Mouse (Mus musculus): Measurements from ENCODE around the gene Rasgrf1. TPM values are rescaled to one million over a fixed set of nuclear protein-coding genes. Genes with fewer than 3 reads are reported as not detected.

Rasgrf1 gene
- polyA plus RNA-seq (2014; fragmentation: Nextera tagmentation; extraction: Ambion mirVana), result 10.6 and 22.3 TPM in 2 replicates

- Histone ChIP-seq H3K9me3 (ENCODE audit: control insufficient read depth, low read length) (no peaks in the 10 kb centered on the region), H3K27me3 (ENCODE audit: control insufficient read depth, insufficient read depth, low read length) (peaks cover 51% of the 10 kb centered on the region), H3K4me1 (ENCODE audit: control insufficient read depth, insufficient read depth, low read length) (peaks cover 2% of the 10 kb centered on the region; the same call in 1 of the 2 replicates), H3K4me2 (ENCODE audit: low read depth, low read length) (peak within 1 kb of the TSS; percentile 76), H3K9ac (replicated peaks; ENCODE audit: low read depth, low read length) (peak within 1 kb of the TSS; percentile 47; the same call in 1 of the 2 replicates), H3K27ac (ENCODE audit: low read depth, low read length) (no peak within 1 kb of the TSS), H3K36me3 (ENCODE audit: control insufficient read depth, insufficient read depth, low read length) (no peaks in the 10 kb centered on the region), H3K4me3 (ENCODE audit: low read depth, low read length) (peak within 1 kb of the TSS; percentile 45)
- WGBS, result under 1% methylated on average over 62 of the region's 64 CpGs
- peak; percentile 85 for ATAC-seq (ENCODE audit: low read depth)
Measured at GRCm38 (mm10) chr9:89909131-89910010, at the start of gene Rasgrf1. Gene Rasgrf1 (plus strand): TSS chr9:89909908.

DNA sequence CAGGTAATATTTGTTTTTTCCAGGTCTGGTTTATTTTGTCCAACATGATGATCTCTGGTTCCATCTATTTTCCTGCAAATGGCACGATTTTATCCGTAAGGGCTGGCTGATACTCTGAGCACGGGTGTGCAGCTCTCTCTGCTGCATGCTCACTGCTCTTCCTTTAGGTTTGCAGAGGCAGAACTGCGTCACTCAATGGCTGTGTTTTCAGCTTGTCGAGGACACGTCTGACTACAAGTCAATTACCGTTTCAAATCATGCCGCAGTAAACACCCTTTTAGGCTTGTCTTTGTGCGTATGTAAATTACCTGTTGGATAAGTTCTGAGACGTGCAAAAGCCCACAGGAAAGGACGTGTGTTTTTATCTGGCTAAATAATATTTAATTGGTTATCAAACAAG lies 49.6 kb upstream of the Rasgrf1 start:
- Histone ChIP-seq H3K4me3 (ENCODE audit: low read depth, low read length) (no peak overlapping the region), H3K27me3 (ENCODE audit: control insufficient read depth, insufficient read depth, low read length) (no peaks in the 10 kb centered on the region), H3K9ac (replicated peaks; ENCODE audit: low read depth, low read length) (no peak overlapping the region), H3K36me3 (ENCODE audit: control insufficient read depth, insufficient read depth, low read length) (no peaks in the 10 kb centered on the region), H3K9me3 (ENCODE audit: control insufficient read depth, low read length) (no peaks in the 10 kb centered on the region), H3K4me1 (ENCODE audit: control insufficient read depth, insufficient read depth, low read length) (no peaks in the 10 kb centered on the region), H3K4me2 (ENCODE audit: low read depth, low read length) (no peak overlapping the region), H3K27ac (ENCODE audit: low read depth, low read length) (no peak overlapping the region)
- no peak for ATAC-seq (ENCODE audit: low read depth)
- 52% methylated on average over 11 of the region's 11 CpGs for WGBS

GRCm38 (mm10) chr9:89860584-89860983 lies 49.1 kb upstream of the Rasgrf1 start:
- H3K9ac ChIP-seq (replicated peaks; ENCODE audit: low read depth, low read length), result no peak overlapping the region
- H3K4me1 ChIP-seq (ENCODE audit: control insufficient read depth, insufficient read depth, low read length), result no peaks in the 10 kb centered on the region
- H3K27me3 ChIP-seq (ENCODE audit: control insufficient read depth, insufficient read depth, low read length), result no peaks in the 10 kb centered on the region
- no peak overlapping the region for H3K27ac ChIP-seq (ENCODE audit: low read depth, low read length)
- H3K4me2 ChIP-seq (ENCODE audit: low read depth, low read length), result no peak overlapping the region
- ATAC-seq (ENCODE audit: low read depth), result no peak
- no peak overlapping the region for H3K4me3 ChIP-seq (ENCODE audit: low read depth, low read length)
- H3K9me3 ChIP-seq (ENCODE audit: control insufficient read depth, low read length), result no peaks in the 10 kb centered on the region
- H3K36me3 ChIP-seq (ENCODE audit: control insufficient read depth, insufficient read depth, low read length), result no peaks in the 10 kb centered on the region
- 61% methylated on average over 6 of the region's 6 CpGs for WGBS

GRCm38 (mm10) chr9:89867141-89867540 lies 42.6 kb upstream of the Rasgrf1 start:
- no peak overlapping the region for H3K4me3 ChIP-seq (ENCODE audit: low read depth, low read length)
- peaks cover 6% of the 10 kb centered on the region; the same call in 1 of the 2 replicates for H3K27me3 ChIP-seq (ENCODE audit: control insufficient read depth, insufficient read depth, low read length)
- no peak overlapping the region for H3K27ac ChIP-seq (ENCODE audit: low read depth, low read length)
- no peak overlapping the region for H3K9ac ChIP-seq (replicated peaks; ENCODE audit: low read depth, low read length)
- no peaks in the 10 kb centered on the region for H3K9me3 ChIP-seq (ENCODE audit: control insufficient read depth, low read length)
- WGBS, result 47% methylated on average over 4 of the region's 4 CpGs
- no peaks in the 10 kb centered on the region for H3K36me3 ChIP-seq (ENCODE audit: control insufficient read depth, insufficient read depth, low read length)
- no peaks in the 10 kb centered on the region for H3K4me1 ChIP-seq (ENCODE audit: control insufficient read depth, insufficient read depth, low read length)
- H3K4me2 ChIP-seq (ENCODE audit: low read depth, low read length), result no peak overlapping the region
- ATAC-seq (ENCODE audit: low read depth), result no peak

- Histone ChIP-seq H3K9me3 (ENCODE audit: control insufficient read depth, low read length) (no peaks in the 10 kb centered on the region), H3K4me1 (ENCODE audit: control insufficient read depth, insufficient read depth, low read length) (no peaks in the 10 kb centered on the region), H3K27ac (ENCODE audit: low read depth, low read length) (no peak overlapping the region), H3K4me2 (ENCODE audit: low read depth, low read length) (peak overlapping the region; percentile 25; the same call in 1 of the 2 replicates), H3K9ac (replicated peaks; ENCODE audit: low read depth, low read length) (no peak overlapping the region), H3K4me3 (ENCODE audit: low read depth, low read length) (no peak overlapping the region), H3K27me3 (ENCODE audit: control insufficient read depth, insufficient read depth, low read length) (peaks cover 6% of the 10 kb centered on the region; the same call in 1 of the 2 replicates), H3K36me3 (ENCODE audit: control insufficient read depth, insufficient read depth, low read length) (no peaks in the 10 kb centered on the region)
- peak; percentile 75 for ATAC-seq (ENCODE audit: low read depth)
- 2% methylated on average over 15 of the region's 16 CpGs for WGBS
Measured at GRCm38 (mm10) chr9:89868093-89868729, 41.5 kb upstream of the Rasgrf1 start.

DNA sequence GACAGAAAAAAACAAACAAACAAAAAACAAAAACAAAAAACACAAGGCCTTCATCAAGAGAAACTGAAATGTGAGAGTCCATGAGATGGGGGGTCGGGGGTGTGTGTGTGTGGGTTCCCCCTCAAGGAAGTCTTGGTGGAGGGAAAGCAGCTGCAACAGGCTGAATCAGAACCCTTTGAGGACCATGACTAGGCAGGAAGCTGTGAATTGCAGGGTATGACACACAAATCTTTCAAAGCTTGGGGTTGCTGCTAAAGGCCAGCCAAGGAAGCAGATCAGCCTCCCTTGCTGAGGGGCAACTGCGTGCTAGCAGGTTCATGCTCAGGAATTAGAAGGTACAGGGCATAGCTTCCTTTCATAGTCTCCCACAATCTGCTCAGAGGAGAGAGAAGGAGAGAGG lies 40.1 kb upstream of the Rasgrf1 start:
- WGBS, result 18% methylated on average over 2 of the region's 2 CpGs
- Histone ChIP-seq H3K9ac (replicated peaks; ENCODE audit: low read depth, low read length) (no peak overlapping the region), H3K9me3 (ENCODE audit: control insufficient read depth, low read length) (no peaks in the 10 kb centered on the region), H3K36me3 (ENCODE audit: control insufficient read depth, insufficient read depth, low read length) (no peaks in the 10 kb centered on the region), H3K4me2 (ENCODE audit: low read depth, low read length) (no peak overlapping the region), H3K4me1 (ENCODE audit: control insufficient read depth, insufficient read depth, low read length) (no peaks in the 10 kb centered on the region), H3K27me3 (ENCODE audit: control insufficient read depth, insufficient read depth, low read length) (peaks cover 6% of the 10 kb centered on the region; the same call in 1 of the 2 replicates), H3K4me3 (ENCODE audit: low read depth, low read length) (no peak overlapping the region), H3K27ac (ENCODE audit: low read depth, low read length) (no peak overlapping the region)
- no peak for ATAC-seq (ENCODE audit: low read depth)

- Histone ChIP-seq H3K27me3 (ENCODE audit: control insufficient read depth, insufficient read depth, low read length) (peaks cover 14% of the 10 kb centered on the region; the same call in 1 of the 2 replicates), H3K4me1 (ENCODE audit: control insufficient read depth, insufficient read depth, low read length) (no peaks in the 10 kb centered on the region), H3K27ac (ENCODE audit: low read depth, low read length) (no peak overlapping the region), H3K4me3 (ENCODE audit: low read depth, low read length) (no peak overlapping the region), H3K36me3 (ENCODE audit: control insufficient read depth, insufficient read depth, low read length) (no peaks in the 10 kb centered on the region), H3K9ac (replicated peaks; ENCODE audit: low read depth, low read length) (no peak overlapping the region), H3K9me3 (ENCODE audit: control insufficient read depth, low read length) (no peaks in the 10 kb centered on the region), H3K4me2 (ENCODE audit: low read depth, low read length) (no peak overlapping the region)
- WGBS, result 10% methylated on average over 8 of the region's 8 CpGs
- ATAC-seq (ENCODE audit: low read depth), result no peak
Measured at GRCm38 (mm10) chr9:89870531-89871150, 39.1 kb upstream of the Rasgrf1 start.

GRCm38 (mm10) chr9:89872137-89872536 lies 37.6 kb upstream of the Rasgrf1 start:
- no peak for ATAC-seq (ENCODE audit: low read depth)
- no peaks in the 10 kb centered on the region for H3K9me3 ChIP-seq (ENCODE audit: control insufficient read depth, low read length)
- no peak overlapping the region for H3K27ac ChIP-seq (ENCODE audit: low read depth, low read length)
- WGBS, result 72% methylated on average over 6 of the region's 6 CpGs
- H3K27me3 ChIP-seq (ENCODE audit: control insufficient read depth, insufficient read depth, low read length), result peaks cover 15% of the 10 kb centered on the region
- H3K36me3 ChIP-seq (ENCODE audit: control insufficient read depth, insufficient read depth, low read length), result no peaks in the 10 kb centered on the region
- no peaks in the 10 kb centered on the region for H3K4me1 ChIP-seq (ENCODE audit: control insufficient read depth, insufficient read depth, low read length)
- no peak overlapping the region for H3K9ac ChIP-seq (replicated peaks; ENCODE audit: low read depth, low read length)
- H3K4me3 ChIP-seq (ENCODE audit: low read depth, low read length), result no peak overlapping the region
- H3K4me2 ChIP-seq (ENCODE audit: low read depth, low read length), result no peak overlapping the region

All from neural tube, embryonic 14.5 days (tissue).